11 mouse cellular contexts compared by ENCODE assay signal in genomic region chr5:35616943-35617342, GRCm38 (mm10). TPM values are rescaled to one million over a fixed set of nuclear protein-coding genes. Genes with fewer than 3 reads are reported as not detected.
DNase-seq lines count a peak whose midpoint lies in the region; ATAC-seq and TF ChIP-seq lines count a peak whose summit lies in the region.
"Had no signal": no experiment of that assay in that cellular context is flagged by ENCODE, and none has a peak within 500 bp of the region (broad histone marks: within the 10 kb centered on the region; RNA-seq: fewer than 3 reads in every experiment).

No protein-coding gene starts in this region.

- no peak for ATAC-seq in heart, embryonic 13.5 days (ENCODE audit: extremely low read depth, insufficient number of reproducible peaks, low FRiP score, low TSS enrichment)
- no peak for ATAC-seq in heart, embryonic 11.5 days (replicated peaks; ENCODE audit: insufficient number of reproducible peaks, low FRiP score, low TSS enrichment)
- ATAC-seq in midbrain, postnatal 0 days (ENCODE audit: low FRiP score), result no peak
- no peak for ATAC-seq in midbrain, embryonic 14.5 days (ENCODE audit: low FRiP score, low TSS enrichment)
- no peak for ATAC-seq in hindbrain, postnatal 0 days
- ATAC-seq: midbrain, embryonic 16.5 days had no signal

- no peak overlapping the region for H3K4me2 ChIP-seq in heart, embryonic 13.5 days
- no peak overlapping the region for H3K4me2 ChIP-seq in heart, embryonic 11.5 days
- H3K4me2 ChIP-seq in midbrain, postnatal 0 days (ENCODE audit: low read depth, low read length, poor library complexity, severe bottlenecking), result no peak overlapping the region
- H3K4me2 ChIP-seq in midbrain, embryonic 14.5 days (ENCODE audit: low read length), result no peak overlapping the region
- no peak overlapping the region for H3K4me2 ChIP-seq in hindbrain, postnatal 0 days (ENCODE audit: low read depth, low read length)

- H3K4me3 ChIP-seq in heart, embryonic 13.5 days, result no peak overlapping the region
- no peak overlapping the region for H3K4me3 ChIP-seq in heart, embryonic 11.5 days (ENCODE audit: low read depth, low read length)
- no peak overlapping the region for H3K4me3 ChIP-seq in midbrain, postnatal 0 days (ENCODE audit: low read depth, low read length)
- H3K4me3 ChIP-seq in midbrain, embryonic 14.5 days (replicated peaks; ENCODE audit: low read depth, low read length), result no peak overlapping the region
- H3K4me3 ChIP-seq in hindbrain, postnatal 0 days (ENCODE audit: low read length), result no peak overlapping the region

- H3K9me3 ChIP-seq in heart, embryonic 13.5 days, result no peaks in the 10 kb centered on the region
- no peaks in the 10 kb centered on the region for H3K9me3 ChIP-seq in heart, embryonic 11.5 days (replicated peaks; ENCODE audit: control insufficient read depth, low read length)
- H3K9me3 ChIP-seq in midbrain, postnatal 0 days (ENCODE audit: low read length), result no peaks in the 10 kb centered on the region
- H3K9me3 ChIP-seq in midbrain, embryonic 14.5 days (ENCODE audit: control insufficient read depth, low read length), result no peaks in the 10 kb centered on the region
- H3K9me3 ChIP-seq in hindbrain, postnatal 0 days (ENCODE audit: low read length), result no peaks in the 10 kb centered on the region

- peaks cover 44% of the 10 kb centered on the region for H3K27me3 ChIP-seq in heart, embryonic 13.5 days (replicated peaks)
- H3K27me3 ChIP-seq in heart, embryonic 11.5 days (ENCODE audit: control insufficient read depth, insufficient read depth, low read length), result no peaks in the 10 kb centered on the region
- no peaks in the 10 kb centered on the region for H3K27me3 ChIP-seq in midbrain, postnatal 0 days (ENCODE audit: insufficient read depth, low read length)
- H3K27me3 ChIP-seq in midbrain, embryonic 14.5 days (ENCODE audit: control insufficient read depth, insufficient read depth, low read length), result no peaks in the 10 kb centered on the region
- no peaks in the 10 kb centered on the region for H3K27me3 ChIP-seq in hindbrain, postnatal 0 days (ENCODE audit: insufficient read depth, low read length)

- no peak for DNase-seq in midbrain, postnatal 0 days (ENCODE audit: low spot score)
- no peak for DNase-seq in midbrain, embryonic 14.5 days
- peak; percentile 5 for DNase-seq in hindbrain, postnatal 0 days (ENCODE audit: low spot score)
- no peak for DNase-seq in adrenal gland, postnatal 14 days
- no peak for DNase-seq in cerebellum, adult 9-10 months
- DNase-seq in gastrocnemius, adult 8-10 months (ENCODE audit: low spot score in 2 of 2), result no peak
- DNase-seq: B cell, adult 2 months had no signal

- WGBS in heart, embryonic 13.5 days, result 43% methylated on average over 5 of the region's 5 CpGs
- 45% methylated on average over 5 of the region's 5 CpGs for WGBS in heart, embryonic 11.5 days (ENCODE audit: insufficient replicate concordance)
- 45% methylated on average over 5 of the region's 5 CpGs for WGBS in midbrain, postnatal 0 days
- WGBS in midbrain, embryonic 14.5 days, result 39% methylated on average over 5 of the region's 5 CpGs
- 29% methylated on average over 5 of the region's 5 CpGs for WGBS in hindbrain, postnatal 0 days

- TF ChIP-seq CTCF in midbrain, postnatal 0 days (IDR thresholded peaks at IDR 0.05), result no peak
- no peak for TF ChIP-seq CTCF in hindbrain, postnatal 0 days (IDR thresholded peaks at IDR 0.05; ENCODE audit: low read depth)

- H3K9ac ChIP-seq in heart, embryonic 13.5 days, result no peak overlapping the region
- H3K9ac ChIP-seq in heart, embryonic 11.5 days (ENCODE audit: low read depth, low read length), result no peak overlapping the region
- peak overlapping the region; percentile 13; the same call in 1 of the 2 replicates for H3K9ac ChIP-seq in midbrain, postnatal 0 days (replicated peaks; ENCODE audit: low read length, poor library complexity, severe bottlenecking)
- H3K9ac ChIP-seq in midbrain, embryonic 14.5 days (replicated peaks; ENCODE audit: low read length), result no peak overlapping the region
- no peak overlapping the region for H3K9ac ChIP-seq in hindbrain, postnatal 0 days (replicated peaks; ENCODE audit: low read length)
- H3K9ac ChIP-seq: liver, embryonic 14.5 days had no signal

- H3K4me1 ChIP-seq in heart, embryonic 13.5 days, result peaks cover 32% of the 10 kb centered on the region
- H3K4me1 ChIP-seq in heart, embryonic 11.5 days (ENCODE audit: control insufficient read depth, insufficient read depth, low read length), result peaks cover 30% of the 10 kb centered on the region
- no peaks in the 10 kb centered on the region for H3K4me1 ChIP-seq in midbrain, postnatal 0 days (ENCODE audit: insufficient read depth, low read length)
- H3K4me1 ChIP-seq in midbrain, embryonic 14.5 days (ENCODE audit: control insufficient read depth, insufficient read depth, low read length), result no peaks in the 10 kb centered on the region
- H3K4me1 ChIP-seq in hindbrain, postnatal 0 days (ENCODE audit: insufficient read depth, low read length), result no peaks in the 10 kb centered on the region

- peak overlapping the region; percentile 8; the same call in 1 of the 2 replicates for H3K27ac ChIP-seq in heart, embryonic 13.5 days (replicated peaks)
- no peak overlapping the region for H3K27ac ChIP-seq in heart, embryonic 11.5 days (ENCODE audit: low read depth, low read length)
- H3K27ac ChIP-seq in midbrain, postnatal 0 days (ENCODE audit: low read depth, low read length), result no peak overlapping the region
- no peak overlapping the region for H3K27ac ChIP-seq in midbrain, embryonic 14.5 days (replicated peaks; ENCODE audit: low read depth, low read length)
- peak overlapping the region; percentile 3; the same call in 1 of the 2 replicates for H3K27ac ChIP-seq in hindbrain, postnatal 0 days
- H3K27ac ChIP-seq: liver, embryonic 14.5 days had no signal

- H3K36me3 ChIP-seq in heart, embryonic 13.5 days, result peaks cover 3% of the 10 kb centered on the region; the same call in 1 of the 2 replicates
- no peaks in the 10 kb centered on the region for H3K36me3 ChIP-seq in heart, embryonic 11.5 days (ENCODE audit: control insufficient read depth, insufficient read depth, low read length)
- H3K36me3 ChIP-seq in midbrain, postnatal 0 days (ENCODE audit: insufficient read depth, low read length), result 0 out of 2 replicates have a peak, but pooled peaks cover 4% of the 10 kb centered on the region
- peaks cover 3% of the 10 kb centered on the region; the same call in 1 of the 2 replicates for H3K36me3 ChIP-seq in midbrain, embryonic 14.5 days (ENCODE audit: control insufficient read depth, insufficient read depth, low read length)
- no peaks in the 10 kb centered on the region for H3K36me3 ChIP-seq in hindbrain, postnatal 0 days (ENCODE audit: insufficient read depth, low read length)

RNA-seq across cellular contexts. Expression of gene Acox3, which starts 34.1 kb away (rescaled TPM):
- 8.2 and 8.6 TPM in 2 replicates for polyA plus RNA-seq in heart, embryonic 13.5 days (2015; fragmentation: Nextera tagmentation; extraction: Ambion mirVana)
- polyA plus RNA-seq in heart, embryonic 11.5 days (2014; fragmentation: Nextera tagmentation; extraction: Ambion mirVana), result 10.5 and 11.4 TPM in 2 replicates
- 27.5 and 29.5 TPM in 2 replicates for total RNA-seq in midbrain, postnatal 0 days (2014; rRNA removed)
- 13.5 and 15.6 TPM in 2 replicates for polyA plus RNA-seq in midbrain, postnatal 0 days (2015; fragmentation: Nextera tagmentation; extraction: Ambion mirVana)
- 15.3 and 19.0 TPM in 2 replicates for polyA plus RNA-seq in midbrain, embryonic 14.5 days (2014; fragmentation: Nextera tagmentation; extraction: Ambion mirVana)
- 23.5 and 24.2 TPM in 2 replicates for total RNA-seq in hindbrain, postnatal 0 days (2014; rRNA removed)
- polyA plus RNA-seq in hindbrain, postnatal 0 days (2015; fragmentation: Nextera tagmentation; extraction: Ambion mirVana), result 11.4 and 12.7 TPM in 2 replicates
- total RNA-seq in adrenal gland, postnatal 14 days (2021), result 43.9 and 53.2 TPM in 2 replicates
- total RNA-seq in gastrocnemius, adult 8-10 months (2022), result 10 to 100 TPM; 14.6 to 20.0 (median 17.2) TPM

RNA-seq across cellular contexts. Expression of gene Trmt44, which starts 42.1 kb away (rescaled TPM):
- polyA plus RNA-seq in heart, embryonic 13.5 days (2015; fragmentation: Nextera tagmentation; extraction: Ambion mirVana), result 3.9 and 4.6 TPM in 2 replicates
- polyA plus RNA-seq in heart, embryonic 11.5 days (2014; fragmentation: Nextera tagmentation; extraction: Ambion mirVana), result 4.6 and 4.9 TPM in 2 replicates
- 5.8 and 11.3 TPM in 2 replicates for total RNA-seq in midbrain, postnatal 0 days (2014; rRNA removed)
- 3.4 and 4.9 TPM in 2 replicates for polyA plus RNA-seq in midbrain, postnatal 0 days (2015; fragmentation: Nextera tagmentation; extraction: Ambion mirVana)
- 7.3 and 7.4 TPM in 2 replicates for polyA plus RNA-seq in midbrain, embryonic 14.5 days (2014; fragmentation: Nextera tagmentation; extraction: Ambion mirVana)
- total RNA-seq in hindbrain, postnatal 0 days (2014; rRNA removed), result 10.9 and 12.3 TPM in 2 replicates
- 3.3 and 3.6 TPM in 2 replicates for polyA plus RNA-seq in hindbrain, postnatal 0 days (2015; fragmentation: Nextera tagmentation; extraction: Ambion mirVana)
- total RNA-seq in adrenal gland, postnatal 14 days (2021), result 6.5 and 7.0 TPM in 2 replicates
- total RNA-seq in gastrocnemius, adult 8-10 months (2022), result 1 to 10 TPM; 1.2 to 1.9 (median 1.4) TPM

Comparison
In these comparisons a context has a peak if more than half of its experiments do, and no peak if none do; other contexts are left out.
1. H3K27ac ChIP-seq: peak in heart, embryonic 13.5 days (single experiment) and hindbrain, postnatal 0 days (single experiment); none in heart, embryonic 11.5 days (single experiment), midbrain, postnatal 0 days (single experiment) and midbrain, embryonic 14.5 days (single experiment).